Mouse (Mus musculus): ENCODE data around the gene Mitf.

DNA sequence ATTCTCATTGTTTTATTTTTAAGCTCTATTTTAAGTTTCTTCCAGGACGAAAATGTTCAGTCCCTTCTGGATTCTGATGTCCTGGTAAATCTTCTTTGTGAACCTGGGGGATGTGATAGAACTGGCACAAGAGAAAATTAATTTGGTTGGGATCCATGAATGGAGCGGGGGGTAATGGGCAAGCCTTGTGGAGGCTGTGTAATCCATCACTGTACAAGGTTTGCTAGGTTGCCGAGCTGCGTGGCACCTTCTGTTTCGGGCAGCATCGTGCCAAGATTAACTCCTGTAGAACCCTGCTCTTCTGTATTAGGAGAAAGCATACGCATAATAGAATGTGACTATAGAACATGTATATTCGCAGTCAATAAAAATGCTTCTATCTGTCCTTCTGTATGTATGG lies 76.1 kb downstream of the Mitf start:
- TF ChIP-seq CTCF (IDR thresholded peaks at IDR 0.05; ENCODE audit: low read depth, low read length) (no peak), POLR2A (IDR thresholded peaks at IDR 0.05; ENCODE audit: borderline replicate concordance, low read depth, low read length) (no peak)

Data from bone marrow macrophage, adult 2 months (primary cell).